ENCODE assay signal across 14 mouse cellular contexts in the genomic region with DNA sequence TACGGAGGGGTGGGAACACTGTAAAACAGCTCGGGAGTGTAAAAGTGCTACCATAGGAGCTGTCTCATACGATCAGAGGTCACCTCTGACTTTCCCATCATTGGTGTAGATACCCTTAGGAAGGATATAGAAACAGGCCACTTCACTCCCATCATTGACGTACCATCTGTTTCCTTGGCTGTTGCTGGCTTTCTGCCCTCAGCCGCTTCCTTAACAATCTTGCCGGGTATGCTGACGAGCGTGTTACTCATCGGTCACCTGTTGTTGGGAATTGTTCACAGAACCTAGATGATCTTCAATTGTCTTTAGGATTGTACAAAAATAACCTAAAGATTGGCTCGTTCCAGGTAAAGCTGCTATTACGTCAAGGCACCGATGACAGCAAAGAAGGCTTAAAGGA.
DNase-seq lines count a peak whose midpoint lies in the region.
"Had no signal": no experiment of that assay in that cellular context is flagged by ENCODE, and none has a peak within 500 bp of the region (broad histone marks: within the 10 kb centered on the region; RNA-seq: fewer than 3 reads in every experiment).

No protein-coding gene starts in this region.

- DNase-seq in left cerebral cortex, adult 18-20 months (ENCODE audit: low spot score in 2 of 2): peak; percentile 33 to 36
- no peak for DNase-seq in left cerebral cortex, postnatal 10 days (ENCODE audit: extremely low spot score in 1 of 2, low spot score in 2 of 2)
- peak; percentile 77 for DNase-seq in cerebellum, adult 11-12 months
- DNase-seq in cerebellum, postnatal 10 days: peak; percentile 79 to 81
- DNase-seq in right cerebral cortex, postnatal 14 days: peak; percentile 26
- DNase-seq in heart, adult 8-10 months (ENCODE audit: low spot score): no peak
- DNase-seq in lung, postnatal 10 days: no peak
- DNase-seq: embryo, embryonic 11 days; heart, adult 11 months; kidney, adult 18-20 months; kidney, postnatal 25 days; lung, postnatal 4 days; midbrain, embryonic 14.5 days; thymus, adult 18-20 months had no signal

- intact Hi-C loops in left cerebral cortex, postnatal 10 days (cut with DNase I): no loop called here

Comparison
In these comparisons a context has a peak if more than half of its experiments do, and no peak if none do; other contexts are left out.
1. DNase-seq: peak in left cerebral cortex, adult 18-20 months (2 of 2), cerebellum, adult 11-12 months (single experiment), cerebellum, postnatal 10 days (2 of 2) and right cerebral cortex, postnatal 14 days (single experiment); none in left cerebral cortex, postnatal 10 days (0 of 2), heart, adult 8-10 months (single experiment) and lung, postnatal 10 days (single experiment).